In the genomic region with DNA sequence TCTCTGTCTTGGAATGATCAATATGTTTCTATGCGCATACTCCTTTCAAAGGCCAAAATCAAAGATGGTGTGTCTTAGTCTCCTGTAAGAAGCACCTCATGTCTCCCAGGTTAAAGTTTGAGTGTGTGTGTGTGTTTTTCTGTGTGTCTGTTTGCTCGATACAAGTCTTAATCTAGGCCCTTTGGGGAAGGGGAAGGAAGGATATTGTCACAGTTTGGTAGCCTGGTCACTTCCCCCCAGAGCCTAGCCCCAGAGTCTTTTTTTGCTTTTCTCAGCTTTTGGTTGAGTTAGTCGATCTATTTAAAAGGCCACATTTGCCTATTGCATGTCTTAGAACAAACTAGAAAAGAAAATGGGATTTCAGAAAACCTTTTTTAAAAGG, we compare ENCODE assay signal across 8 mouse cellular contexts. TPM values are rescaled to one million over a fixed set of nuclear protein-coding genes. Genes with fewer than 3 reads are reported as not detected.
DNase-seq lines count a peak whose midpoint lies in the region; ATAC-seq and TF ChIP-seq lines count a peak whose summit lies in the region.

No protein-coding gene starts in this region.

- peak overlapping the region; percentile 86; the same call in 1 of the 2 replicates for H3K27ac ChIP-seq in kidney, adult 2 months (ENCODE audit: insufficient read depth, low read depth, low read length)
- H3K27ac ChIP-seq in brown adipose tissue, adult 24 weeks (replicated peaks; ENCODE audit: low read depth, low read length) = peak overlapping the region; percentile 89
- peak overlapping the region; percentile 96 for H3K27ac ChIP-seq in hindbrain, postnatal 0 days
- H3K27ac ChIP-seq in midbrain, embryonic 16.5 days (ENCODE audit: low read length) = peak overlapping the region; percentile 92

- no peak for TF ChIP-seq POLR2A in kidney, adult 2 months (IDR thresholded peaks at IDR 0.05; ENCODE audit: low read depth, low read length)

- H3K9me3 ChIP-seq in hindbrain, postnatal 0 days (ENCODE audit: low read length) = no peaks in the 10 kb centered on the region
- H3K9me3 ChIP-seq in midbrain, embryonic 16.5 days (replicated peaks; ENCODE audit: control insufficient read depth, low read length, poor library complexity, severe bottlenecking) = no peaks in the 10 kb centered on the region

- ATAC-seq in hindbrain, postnatal 0 days = no peak
- no peak; the same call in 1 of the 2 replicates for ATAC-seq in midbrain, embryonic 16.5 days

- no peak for TF ChIP-seq CTCF in kidney, adult 2 months (conservative IDR thresholded peaks at IDR 0.05; ENCODE audit: insufficient read depth, insufficient read length, low read depth, low read length)
- no peak for TF ChIP-seq CTCF in hindbrain, postnatal 0 days (IDR thresholded peaks at IDR 0.05; ENCODE audit: low read depth)

- H3K36me3 ChIP-seq in kidney, adult 2 months (ENCODE audit: control insufficient read depth, insufficient read depth, low read length) = no peaks in the 10 kb centered on the region
- H3K36me3 ChIP-seq in hindbrain, postnatal 0 days (ENCODE audit: insufficient read depth, low read length) = no peaks in the 10 kb centered on the region
- no peaks in the 10 kb centered on the region for H3K36me3 ChIP-seq in midbrain, embryonic 16.5 days (ENCODE audit: control insufficient read depth, insufficient read depth, low read length)

- H3K9ac ChIP-seq in hindbrain, postnatal 0 days (replicated peaks; ENCODE audit: low read length) = peak overlapping the region; percentile 85
- peak overlapping the region; percentile 97 for H3K9ac ChIP-seq in midbrain, embryonic 16.5 days (ENCODE audit: low read depth, low read length)

- peaks cover 2% of the 10 kb centered on the region; the same call in 1 of the 2 replicates for H3K4me1 ChIP-seq in kidney, adult 2 months (ENCODE audit: control insufficient read depth, insufficient read depth, low read length)
- H3K4me1 ChIP-seq in brown adipose tissue, adult 24 weeks (ENCODE audit: control insufficient read depth, insufficient read depth, insufficient read length, low read length) = no peaks in the 10 kb centered on the region; the same call in 1 of the 2 replicates
- H3K4me1 ChIP-seq in hindbrain, postnatal 0 days (ENCODE audit: insufficient read depth, low read length) = peaks cover 4% of the 10 kb centered on the region; the same call in 1 of the 2 replicates
- H3K4me1 ChIP-seq in midbrain, embryonic 16.5 days (ENCODE audit: control insufficient read depth, insufficient read depth, low read length) = peaks cover 27% of the 10 kb centered on the region

- H3K27me3 ChIP-seq in kidney, adult 2 months (replicated peaks; ENCODE audit: control insufficient read depth, insufficient read depth, low read length) = no peaks in the 10 kb centered on the region; the same call in 1 of the 2 replicates
- H3K27me3 ChIP-seq in hindbrain, postnatal 0 days (ENCODE audit: insufficient read depth, low read length) = no peaks in the 10 kb centered on the region
- no peaks in the 10 kb centered on the region for H3K27me3 ChIP-seq in midbrain, embryonic 16.5 days (ENCODE audit: control insufficient read depth, insufficient read depth, low read depth, low read length)

- DNase-seq in kidney, adult 2 months = no peak
- DNase-seq in kidney, postnatal 10 days = no peak
- DNase-seq in hindbrain, postnatal 0 days (ENCODE audit: low spot score) = no peak
- DNase-seq in layer of hippocampus, adult 8-10 months (ENCODE audit: low spot score in 2 of 2) = no peak
- DNase-seq in cerebellum, postnatal 14 days = no peak
- no peak for DNase-seq in thymus, postnatal 4 days

- H3K4me3 ChIP-seq in kidney, adult 2 months (ENCODE audit: insufficient read depth, low read depth, low read length) = peak overlapping the region; percentile 85
- peak overlapping the region; percentile 66 for H3K4me3 ChIP-seq in brown adipose tissue, adult 24 weeks (ENCODE audit: insufficient read depth, low read depth, low read length)
- peak overlapping the region; percentile 69 for H3K4me3 ChIP-seq in hindbrain, postnatal 0 days (ENCODE audit: low read length)
- H3K4me3 ChIP-seq in midbrain, embryonic 16.5 days (ENCODE audit: low read depth, low read length) = peak overlapping the region; percentile 96

- peak overlapping the region; percentile 85 for H3K4me2 ChIP-seq in hindbrain, postnatal 0 days (ENCODE audit: low read depth, low read length)
- peak overlapping the region; percentile 63 for H3K4me2 ChIP-seq in midbrain, embryonic 16.5 days (ENCODE audit: low read length)

- WGBS in kidney, adult 2 months = 63% methylated on average over 3 of the region's 3 CpGs
- WGBS in hindbrain, postnatal 0 days = 47% methylated on average over 3 of the region's 3 CpGs
- 41% methylated on average over 3 of the region's 3 CpGs for WGBS in midbrain, embryonic 16.5 days

RNA-seq across cellular contexts. Expression of gene Tmem131, which starts 3.1 kb away (rescaled TPM):
- 18.9 and 19.0 TPM in 2 replicates for polyA plus RNA-seq in kidney, adult 2 months (2012; rRNA removed)
- polyA plus RNA-seq in brown adipose tissue, adult 24 weeks (2012; ENCODE audit: insufficient read depth, insufficient read length, missing spikeins) = 13.6 and 17.8 TPM in 2 replicates
- total RNA-seq in hindbrain, postnatal 0 days (2014; rRNA removed) = 21.5 and 22.9 TPM in 2 replicates
- 8.0 and 8.9 TPM in 2 replicates for polyA plus RNA-seq in hindbrain, postnatal 0 days (2015; fragmentation: Nextera tagmentation; extraction: Ambion mirVana)
- 13.8 and 14.0 TPM in 2 replicates for polyA plus RNA-seq in midbrain, embryonic 16.5 days (2015; fragmentation: Nextera tagmentation; extraction: Ambion mirVana)
- total RNA-seq in layer of hippocampus, adult 8-10 months (2022) = 10 to 100 TPM; 52.5 to 65.2 (median 58.2) TPM
